Mouse (Mus musculus) hindlimb bud, embryonic 11.5 days (tissue): ENCODE measurements at regions not wholly inside any gene's neighbourhood (a gene's known extent, or its start where the extent isn't known, plus 50 kb on each side); places are given as distances from the start of the nearest gene placed in this dataset.
"Not testable (repeated sequence)": the region's sequence is repeated elsewhere in the genome, so short reads cannot be mapped to it uniquely, and the experiment has no call there.

ENCODE experiments used
- DNase-seq: peaks from one replicate; pipeline ENCODE4 v3.0.0-alpha.2; 2012; ENCODE audit warnings: low read depth, low spot score; ENCODE audit errors: extremely low spot score

GRCm38 (mm10) chr1:161632098-161632497 is 137.6 kb downstream of the Tnfsf18 start:
- DNase-seq, result no peak

- no peak for DNase-seq
These were observed 126.8 kb downstream of the Tnfsf18 start for GRCm38 (mm10) chr1:161621291-161621690.

DNA sequence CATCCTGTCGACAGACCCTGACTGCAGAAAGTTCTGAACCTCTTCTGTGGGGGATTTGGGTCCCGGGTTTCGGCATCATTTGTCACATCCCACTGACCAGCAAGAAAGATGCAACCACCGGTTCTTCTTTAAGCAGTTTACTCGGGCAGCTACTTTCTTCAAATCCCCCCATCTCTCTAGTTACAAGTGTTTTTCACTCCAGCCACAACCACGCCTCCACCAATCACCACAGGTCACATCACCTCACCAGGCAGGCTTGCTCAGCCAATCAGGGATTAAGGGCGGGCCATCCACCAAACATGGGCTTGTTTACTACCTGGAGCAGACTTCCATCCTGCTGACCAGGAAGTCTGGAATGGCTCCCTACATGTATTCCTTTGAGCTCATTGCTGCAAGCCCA is 119.6 kb downstream of the Tnfsf18 start:
- not testable (repeated sequence) for DNase-seq

GRCm38 (mm10) chr1:161613658-161614057 is 119.2 kb downstream of the Tnfsf18 start:
- DNase-seq, result not testable (repeated sequence)

DNA sequence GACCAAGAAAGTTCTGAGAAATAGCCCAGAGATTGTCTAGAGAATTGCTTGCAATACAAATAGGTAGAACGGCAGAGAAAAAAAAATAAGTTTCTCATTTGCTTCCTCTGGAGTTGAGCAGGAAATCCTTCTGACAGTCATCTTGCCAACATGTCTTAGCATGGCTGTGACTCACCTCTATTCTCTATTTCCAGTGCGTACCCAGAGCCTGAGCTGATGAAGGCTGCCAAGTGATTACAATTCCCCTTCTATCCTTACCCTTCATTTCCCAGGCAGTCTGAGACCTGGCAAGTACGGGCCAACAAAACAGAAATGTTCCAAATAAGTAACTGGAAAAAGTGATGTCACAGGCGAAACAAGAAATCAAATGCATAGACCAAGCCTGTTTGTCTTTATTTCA is 113.0 kb downstream of the Tnfsf18 start:
- DNase-seq, result no peak

DNA sequence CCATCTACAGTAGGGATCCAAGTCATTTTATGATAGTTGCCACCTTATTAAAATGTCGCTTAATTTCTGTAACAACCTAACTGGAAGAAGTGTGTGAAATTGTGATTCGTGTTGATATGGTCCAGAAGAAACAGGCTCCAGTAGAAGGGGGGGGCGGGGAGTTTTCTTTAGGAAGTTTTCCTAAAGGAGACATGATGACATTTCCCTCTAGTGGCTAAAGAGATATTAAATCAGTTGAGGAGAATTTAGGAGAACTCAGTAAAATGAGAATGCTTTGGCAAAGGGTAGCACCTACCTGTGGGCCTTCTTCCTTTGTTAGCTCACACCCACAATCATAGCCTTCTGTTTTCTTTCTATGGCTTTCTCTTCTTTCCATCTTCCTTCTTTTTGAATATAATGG is 107.7 kb downstream of the Tnfsf18 start:
- DNase-seq, result no peak

DNA sequence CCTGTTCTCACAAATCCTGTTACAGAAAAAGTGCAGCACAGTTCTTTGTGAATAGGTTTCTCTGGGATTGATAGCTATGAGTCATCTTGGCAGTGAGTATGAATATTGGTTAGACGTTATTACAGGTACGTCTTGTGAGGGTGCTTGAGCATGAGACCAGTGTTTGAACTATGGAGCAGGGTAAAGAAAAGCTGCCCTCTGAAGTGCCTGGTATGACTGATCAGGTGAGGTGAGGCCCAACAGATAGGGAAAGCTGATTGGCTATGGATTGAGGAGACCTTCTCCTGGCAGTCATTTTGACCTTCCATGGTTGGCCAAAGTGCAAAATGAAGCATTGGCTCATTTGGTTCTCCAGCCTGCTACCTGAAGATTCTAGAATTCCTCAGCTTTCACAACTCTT is 106.7 kb downstream of the Tnfsf18 start:
- DNase-seq, result no peak

GRCm38 (mm10) chr1:161598167-161598566 is 103.7 kb downstream of the Tnfsf18 start:
- DNase-seq, result no peak

GRCm38 (mm10) chr1:161576530-161576929 is 82.1 kb downstream of the Tnfsf18 start:
- no peak for DNase-seq

DNA sequence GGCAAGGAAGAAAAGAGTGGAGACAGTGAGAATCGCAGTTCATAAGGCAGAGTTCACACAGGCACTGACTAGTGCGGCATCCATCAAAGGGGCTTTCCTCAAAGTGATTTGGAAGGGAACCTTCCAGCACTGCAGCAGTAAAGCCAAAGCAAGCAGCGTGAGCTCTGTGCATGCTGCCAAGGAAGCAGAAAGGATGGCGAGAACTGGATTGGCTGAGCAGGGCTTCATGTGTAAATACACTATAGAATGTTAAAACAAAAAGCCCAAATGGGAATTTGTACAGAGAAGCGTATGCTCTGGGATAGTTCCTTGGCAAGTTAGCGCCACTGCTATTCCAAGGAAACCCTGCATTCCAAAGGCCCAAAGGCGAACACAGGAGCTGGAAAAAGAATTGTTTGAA is 81.5 kb downstream of the Tnfsf18 start:
- DNase-seq, result no peak

DNA sequence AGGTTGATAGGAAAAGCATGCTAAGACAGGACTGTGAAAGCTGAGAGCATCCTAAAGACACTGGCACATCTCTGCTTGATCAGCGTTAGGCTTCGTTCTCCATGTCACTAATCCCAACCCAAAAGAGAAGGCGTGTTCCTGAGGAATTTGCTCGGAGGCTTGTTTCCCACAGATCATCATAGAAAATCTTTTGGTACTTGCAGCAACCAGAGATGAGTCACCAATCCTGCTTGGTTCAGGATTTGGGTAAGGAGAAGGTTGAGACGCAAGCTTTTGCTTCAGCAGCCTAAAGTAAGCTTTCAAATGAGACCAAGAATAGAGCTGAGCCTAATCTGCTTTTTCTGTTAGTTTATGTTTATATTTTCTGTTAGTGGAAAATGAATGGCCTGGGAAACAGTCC is 80.7 kb downstream of the Tnfsf18 start:
- DNase-seq, result no peak

DNA sequence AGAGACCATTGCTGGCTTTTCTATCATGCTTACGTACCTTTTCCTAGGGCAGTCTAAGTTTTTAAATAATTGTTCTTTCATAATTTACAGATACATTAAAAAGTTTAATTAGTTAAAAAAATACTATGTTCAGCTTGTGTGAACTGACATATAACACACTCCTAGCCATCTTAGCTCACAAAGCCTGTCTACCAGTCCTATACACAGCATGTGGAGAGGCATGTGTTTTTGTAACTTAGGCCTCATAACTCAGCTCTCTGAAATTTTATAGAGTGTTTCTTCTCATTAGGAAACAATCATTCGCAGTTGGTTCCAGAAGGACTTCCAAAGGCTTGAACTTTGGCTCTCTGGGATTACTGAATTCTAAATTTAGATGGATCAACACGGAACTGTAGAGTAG is 76.3 kb downstream of the Tnfsf18 start:
- peak; percentile 22 for DNase-seq

DNA sequence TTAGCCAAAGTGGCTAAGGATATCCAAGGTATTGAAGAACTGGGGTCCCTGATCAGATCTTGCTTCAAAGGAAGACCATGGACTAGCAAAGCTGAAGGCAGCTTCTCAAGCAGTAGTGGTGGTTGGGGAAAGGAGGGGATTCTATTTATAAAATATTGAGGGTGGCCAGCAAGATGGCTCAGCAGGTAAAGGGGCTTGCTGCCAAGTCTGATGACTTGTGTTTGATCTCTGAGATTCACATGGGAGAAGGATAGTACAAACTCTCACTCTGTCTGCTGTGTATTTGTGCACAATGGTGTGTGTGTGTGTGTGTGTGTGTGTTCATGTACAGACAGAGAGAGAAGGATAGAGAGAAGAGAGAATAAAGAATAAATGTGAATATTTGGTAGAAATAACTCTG is 73.4 kb downstream of the Tnfsf18 start:
- no peak for DNase-seq

DNA sequence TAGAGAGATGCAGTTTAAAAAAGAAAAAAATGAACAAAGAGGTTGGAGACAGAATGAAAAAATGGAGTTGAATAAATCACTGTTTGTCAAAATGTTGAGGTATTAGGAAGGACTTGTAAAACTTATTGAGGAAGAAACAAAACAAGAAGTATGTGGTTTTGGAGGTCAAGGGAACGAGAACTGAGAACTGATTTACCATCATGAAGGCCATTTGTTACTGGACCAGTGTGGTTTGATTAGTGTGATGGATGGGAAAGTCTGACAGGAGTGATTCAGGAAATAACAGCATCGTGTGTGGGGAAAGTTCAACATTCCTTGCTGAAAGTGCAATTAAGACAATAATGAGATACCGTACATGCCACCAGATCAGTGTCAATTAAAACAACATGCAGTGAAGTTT is 65.9 kb downstream of the Tnfsf18 start:
- DNase-seq, result no peak
